Mouse (Mus musculus) right cerebral cortex, postnatal 4 days (tissue): ENCODE results near the gene Ctu2.

ENCODE experiments used
- DNase-seq: peaks from one replicate; pipeline ENCODE4 v3.0.0-alpha.2; 2022

Gene Ctu2

DNA sequence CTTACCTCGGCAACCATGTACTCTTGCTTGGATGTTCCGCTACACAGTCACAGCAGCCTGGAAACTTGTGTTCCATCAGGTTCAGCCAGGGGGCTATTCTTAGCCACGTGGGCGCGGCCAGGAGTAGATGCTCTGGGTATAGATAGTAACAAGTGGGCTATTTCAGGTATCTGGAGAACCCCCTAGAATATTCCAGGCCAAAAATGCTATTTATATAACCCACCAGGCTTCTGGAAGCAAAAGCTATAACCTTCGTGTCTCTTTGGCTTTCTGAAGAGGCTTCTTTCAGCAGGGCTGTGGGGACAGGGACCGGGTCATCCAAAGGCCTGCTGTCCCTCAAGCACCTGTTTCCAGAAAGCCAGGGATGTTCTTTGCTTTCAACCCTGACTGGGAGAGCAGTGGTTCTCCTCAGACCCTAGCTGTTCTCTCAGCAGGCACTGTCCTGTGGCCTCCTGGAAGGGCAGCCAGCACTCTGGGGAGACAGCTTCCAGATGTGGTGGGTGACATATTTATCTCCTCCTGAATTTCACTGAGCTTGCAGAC lies 24.7 kb upstream of the Ctu2 start:
- no peak for DNase-seq

DNA sequence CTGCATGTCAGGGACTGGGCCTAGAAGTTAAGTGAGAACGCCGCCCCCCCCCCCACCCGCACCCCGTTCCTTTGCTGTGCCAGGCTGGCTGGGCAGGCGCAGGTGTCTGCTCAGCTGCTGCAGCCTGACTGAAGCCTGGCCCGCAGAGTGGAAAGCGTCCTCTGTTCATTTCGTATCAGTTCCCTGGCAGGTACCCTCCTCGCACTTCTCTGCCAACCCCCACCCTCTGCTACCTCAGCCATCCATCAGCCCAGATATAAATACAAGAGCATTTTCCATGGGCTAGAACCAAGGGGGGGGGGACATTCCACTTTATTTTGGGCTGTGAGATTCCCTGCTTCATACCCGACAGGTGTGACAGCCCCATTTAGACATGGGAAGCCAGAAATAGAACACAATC lies 23.8 kb upstream of the Ctu2 start:
- no peak for DNase-seq

- no peak for DNase-seq
These were observed 21.5 kb upstream of the Ctu2 start for GRCm38 (mm10) chr8:122454409-122454808.

DNA sequence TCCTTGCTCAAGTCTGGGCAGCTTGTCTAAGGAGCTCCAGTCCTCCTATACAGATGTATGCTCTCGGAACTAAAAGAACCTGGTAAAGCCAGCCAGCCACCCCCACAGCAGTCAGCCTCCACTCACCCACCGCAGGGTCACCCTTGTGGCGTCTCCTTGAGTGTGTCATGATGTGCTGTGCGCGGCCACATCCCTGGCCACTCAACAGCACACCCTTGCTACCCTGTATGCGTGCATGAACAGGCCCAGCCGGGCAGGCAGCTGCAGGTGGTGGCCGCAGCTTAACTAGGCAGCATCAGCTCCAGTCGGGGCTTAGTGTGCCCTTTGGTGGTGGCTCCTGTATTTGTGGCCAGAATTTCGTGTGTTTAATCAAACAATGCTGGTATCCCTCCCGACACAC lies 18.8 kb upstream of the Ctu2 start:
- DNase-seq, result no peak

DNA sequence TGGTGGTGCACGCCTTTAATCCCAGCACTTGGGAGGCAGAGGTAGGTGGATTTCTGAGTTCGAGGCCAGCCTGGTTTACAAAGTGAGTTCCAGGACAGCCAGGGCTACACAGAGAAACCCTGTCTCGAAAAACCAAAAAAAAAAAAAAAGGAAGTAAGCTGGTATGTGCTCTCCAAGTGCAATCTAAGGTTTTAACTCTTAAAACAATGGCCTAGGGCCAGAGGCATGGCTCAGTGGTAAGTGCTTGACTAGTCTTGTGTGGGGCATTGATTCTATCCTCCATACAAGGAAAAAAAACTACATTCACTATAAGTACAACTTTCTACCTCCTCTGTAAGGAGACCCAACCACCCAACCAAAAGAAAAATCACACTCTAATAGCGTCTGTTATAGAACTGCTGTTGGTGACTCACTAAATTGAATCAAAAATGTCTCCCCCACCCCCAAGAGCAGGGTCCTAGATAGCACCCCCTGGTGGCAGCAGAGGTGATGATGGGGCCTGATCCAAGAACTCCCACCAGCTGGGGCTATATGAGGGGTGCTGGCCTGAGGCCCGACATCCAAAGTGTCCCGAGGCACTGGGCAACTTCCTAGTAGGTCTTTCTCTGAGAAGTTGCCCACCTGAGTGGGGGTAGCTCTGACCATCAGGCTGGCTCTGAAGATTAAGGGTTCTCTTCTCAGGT lies 16.6 kb upstream of the Ctu2 start:
- peak; percentile 40 for DNase-seq

DNA sequence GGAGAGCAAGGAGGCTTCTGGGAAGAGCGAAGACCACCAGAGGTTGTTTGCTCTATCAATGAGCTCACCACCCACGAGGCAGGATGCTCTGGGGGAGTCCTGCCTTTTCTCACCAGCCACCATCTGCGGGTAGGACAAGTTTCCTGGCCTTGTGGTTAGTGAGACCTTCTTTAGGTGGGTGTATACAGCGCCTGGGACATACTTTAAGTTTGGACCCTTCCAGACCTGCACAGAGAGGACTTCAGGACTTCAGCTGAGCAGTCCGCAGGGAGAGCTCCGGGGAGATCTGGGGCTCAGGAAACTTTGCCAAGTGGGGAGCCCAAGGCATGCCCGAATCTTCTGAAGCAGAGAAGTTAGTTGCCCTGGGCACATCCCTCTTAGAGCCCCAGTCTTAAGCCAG lies 16.0 kb upstream of the Ctu2 start:
- no peak for DNase-seq

- no peak for DNase-seq
These were observed 15.1 kb upstream of the Ctu2 start, which contains the start of gene Snai3 for GRCm38 (mm10) chr8:122460524-122461472. Gene Snai3, minus strand, starts transcription at chr8:122460733.

- no peak for DNase-seq
These were observed 14.3 kb upstream of the Ctu2 start for GRCm38 (mm10) chr8:122461473-122462148.

DNA sequence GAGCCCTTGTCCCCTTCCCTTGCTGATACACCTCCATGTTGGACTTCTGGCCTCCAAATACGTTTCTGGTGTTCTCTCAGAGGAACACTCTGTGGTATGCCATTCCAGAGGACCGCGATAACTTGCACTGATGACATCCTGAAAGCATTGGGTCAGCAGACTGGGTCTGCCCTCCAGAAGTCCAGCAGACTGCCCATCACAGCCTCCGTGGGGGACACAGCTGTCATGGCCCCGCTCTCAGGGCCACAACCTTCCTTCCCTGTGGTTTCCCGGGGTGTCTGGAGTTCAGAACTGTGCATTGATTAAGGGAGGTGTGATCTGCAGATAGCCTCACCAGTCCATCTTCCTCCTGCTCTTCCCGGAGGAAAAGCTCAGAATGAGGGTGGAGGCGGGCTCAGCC lies 13.4 kb upstream of the Ctu2 start:
- DNase-seq, result no peak

GRCm38 (mm10) chr8:122463651-122464640 lies 12.0 kb upstream of the Ctu2 start:
- DNase-seq, result no peak

DNA sequence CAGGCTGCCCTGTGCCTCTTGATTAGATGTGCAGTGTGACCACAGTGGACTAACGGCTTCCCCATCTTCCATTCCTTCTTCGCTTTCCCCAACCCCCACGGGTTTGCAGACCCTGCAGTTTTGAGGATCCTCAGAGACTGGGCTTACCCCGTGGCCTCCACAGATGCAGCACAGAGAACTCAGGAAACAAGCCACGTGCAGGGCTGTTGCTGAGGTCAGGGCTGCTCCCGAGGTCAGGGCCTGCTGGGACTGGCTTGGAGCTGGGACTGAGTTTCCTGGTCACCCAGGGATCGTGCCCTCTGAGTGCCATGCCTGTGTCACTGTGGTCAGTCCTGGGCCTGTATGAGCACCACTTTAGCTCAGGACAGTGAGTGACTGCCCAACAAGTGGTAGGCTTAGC lies 11.0 kb upstream of the Ctu2 start:
- no peak for DNase-seq

DNA sequence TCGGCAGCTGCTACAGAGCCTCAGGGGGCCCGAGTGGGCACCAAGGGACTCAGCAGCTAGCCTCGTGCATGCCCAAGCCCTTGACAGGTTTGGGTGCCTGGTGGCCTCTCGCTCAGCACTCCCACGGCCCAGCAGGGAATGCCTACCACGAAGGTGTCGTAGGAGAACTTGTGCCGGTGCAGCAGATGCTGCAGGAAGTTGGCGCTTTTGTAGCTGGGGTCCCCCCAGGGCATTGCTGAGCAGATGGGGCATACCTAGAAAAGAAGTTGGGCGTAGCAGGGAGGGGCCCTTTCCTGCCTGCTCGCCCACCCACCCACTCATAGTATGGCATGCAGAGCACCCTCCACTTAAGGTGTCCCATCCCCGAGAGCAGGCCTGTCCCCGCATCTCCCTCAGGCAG lies 8.1 kb upstream of the Ctu2 start:
- no peak for DNase-seq

DNA sequence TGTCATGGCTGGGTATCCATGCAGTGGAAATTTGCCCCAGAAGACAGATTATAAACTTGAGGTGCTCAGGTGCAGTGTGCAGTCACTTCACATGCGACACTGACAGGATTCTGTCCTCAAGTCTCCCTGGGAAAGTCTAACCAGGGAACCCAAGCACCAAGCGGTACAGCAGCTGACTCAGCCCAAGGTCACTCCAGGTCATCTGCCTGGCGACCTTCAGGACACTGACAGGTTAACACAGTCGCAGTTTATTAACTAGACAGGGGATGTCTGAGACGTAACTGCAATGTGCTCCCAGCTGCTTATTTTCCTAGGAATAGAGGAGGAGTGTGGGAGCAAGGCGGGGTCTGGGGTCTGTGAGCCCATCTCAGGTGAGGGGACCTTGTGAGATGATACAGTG lies 6.5 kb upstream of the Ctu2 start:
- no peak for DNase-seq

GRCm38 (mm10) chr8:122469965-122470364 lies 6.0 kb upstream of the Ctu2 start:
- DNase-seq, result no peak

DNA sequence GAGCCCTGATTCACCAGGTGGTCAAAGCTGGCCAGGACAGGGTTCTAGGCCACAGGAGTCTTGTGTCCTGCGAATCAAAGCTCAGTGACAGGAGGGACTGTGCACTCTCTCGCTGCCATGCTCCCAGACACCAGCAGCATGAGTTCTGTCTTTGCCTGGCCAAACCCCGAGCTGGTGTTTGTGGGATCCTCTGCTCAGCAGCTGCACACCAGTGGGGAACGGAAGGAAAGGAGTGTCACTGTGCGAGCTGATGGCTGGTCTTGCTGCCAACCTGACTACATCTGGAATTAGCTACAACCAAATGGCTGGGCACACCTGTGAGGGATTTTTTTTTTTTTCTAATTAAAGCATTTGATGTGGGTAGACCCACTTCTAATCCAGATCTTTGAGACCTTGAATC lies 5.3 kb upstream of the Ctu2 start:
- no peak for DNase-seq

DNA sequence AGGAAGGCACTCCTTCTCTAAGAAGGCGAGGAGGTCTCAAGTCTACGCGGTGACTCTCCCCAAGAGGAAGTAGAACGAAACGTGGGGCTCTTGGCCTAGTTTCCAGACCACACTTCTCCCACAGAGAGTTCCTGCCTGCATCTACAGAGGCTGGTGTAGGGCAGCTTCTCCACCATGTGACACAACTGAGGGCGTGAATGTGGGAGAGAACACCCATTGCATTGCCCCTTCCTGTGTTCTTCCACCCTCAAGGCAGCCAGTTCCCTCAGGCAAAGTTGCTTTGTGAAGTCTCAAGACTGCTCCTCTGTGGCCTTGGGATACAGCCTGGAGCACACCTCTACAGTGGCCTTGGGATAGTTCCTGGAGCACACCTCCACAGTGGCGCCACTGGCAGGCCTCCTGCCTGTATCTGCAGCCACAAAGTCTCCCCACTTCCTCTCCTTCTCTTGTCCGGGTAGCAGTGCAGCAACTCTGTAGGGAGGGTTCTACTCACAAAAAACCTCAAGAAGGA lies 2.0 kb upstream of the Ctu2 start:
- DNase-seq, result no peak

DNA sequence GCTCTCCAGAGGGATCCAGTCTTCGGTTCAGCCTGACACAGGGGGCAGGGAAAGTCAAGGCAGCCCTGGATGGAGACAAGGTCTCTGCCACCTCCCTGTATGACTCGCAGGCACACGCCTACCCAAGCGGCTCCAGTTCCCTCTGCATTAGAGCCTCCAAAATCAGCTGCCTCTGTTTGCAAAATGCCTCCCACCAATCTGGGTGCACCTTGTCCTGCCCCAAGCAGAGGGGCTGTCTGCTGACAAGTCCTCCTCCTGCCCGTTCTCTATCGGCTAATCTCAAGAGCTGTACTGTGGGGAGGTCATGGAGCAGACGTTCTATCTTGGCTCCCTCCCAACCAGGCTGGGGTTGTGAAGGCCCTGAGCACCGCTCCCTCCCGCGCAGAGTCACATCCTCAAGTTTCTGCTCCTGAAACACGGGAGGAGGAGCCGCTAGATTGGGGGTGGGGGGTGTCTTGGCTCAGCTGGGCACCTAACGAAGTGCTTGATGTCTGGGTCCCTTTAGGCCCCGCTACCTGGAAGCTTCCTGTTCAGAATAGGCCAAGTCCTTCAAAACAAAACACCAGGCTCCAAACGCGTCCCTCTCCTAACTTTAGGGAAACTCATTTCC lies 887 bp upstream of the Ctu2 start:
- DNase-seq, result no peak

DNA sequence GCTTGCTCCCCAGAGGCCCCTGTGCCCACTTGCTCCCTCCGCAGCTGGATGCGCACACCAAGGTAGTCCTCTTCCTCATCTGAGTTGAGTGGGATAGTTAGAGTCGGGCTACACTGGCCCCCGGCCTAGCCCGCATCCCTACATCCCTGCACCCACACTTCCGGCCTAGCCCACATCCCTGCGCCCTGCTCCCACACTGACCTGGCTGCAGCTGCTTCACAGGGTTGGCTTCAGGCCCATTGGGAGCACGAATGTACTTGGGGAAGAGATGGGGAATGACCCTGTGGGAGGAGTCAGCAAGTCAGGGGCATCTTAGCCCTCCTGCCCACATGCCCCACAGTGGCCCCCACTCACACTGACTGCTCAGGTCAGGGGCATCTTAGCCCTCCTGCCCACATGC lies 6.5 kb downstream of the Ctu2 start:
- no peak for DNase-seq

DNA sequence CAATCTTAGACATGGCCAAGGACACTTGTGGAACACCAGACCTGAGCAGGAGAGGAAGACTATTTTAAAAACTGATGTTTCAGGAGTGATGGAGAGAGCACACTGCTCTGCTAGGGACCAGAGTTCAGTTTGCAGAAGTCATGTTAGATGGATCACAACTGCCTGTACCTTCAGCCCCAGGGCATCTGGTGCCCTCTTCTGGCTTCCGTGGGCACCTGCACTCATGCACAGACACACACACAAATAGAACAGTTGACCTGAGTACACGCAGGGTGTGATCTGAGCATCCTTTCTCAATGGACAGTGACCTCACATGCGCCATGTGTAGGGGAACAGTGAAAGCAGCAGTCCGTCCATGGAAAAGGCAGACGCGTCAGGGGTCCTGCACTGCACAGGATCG lies 7.9 kb downstream of the Ctu2 start:
- DNase-seq, result no peak

- no peak for DNase-seq
These were observed 8.9 kb downstream of the Ctu2 start for GRCm38 (mm10) chr8:122484831-122485230.

- no peak for DNase-seq
These were observed 12.4 kb downstream of the Ctu2 start for GRCm38 (mm10) chr8:122488387-122488786.
